Mouse (Mus musculus) liver, embryonic 12.5 days (tissue): Measurements from ENCODE around the gene Ube2t. TPM values are rescaled to one million over a fixed set of nuclear protein-coding genes. Genes with fewer than 3 reads are reported as not detected.

Experiments used
- ATAC-seq: fragments of 200-750 bp; cut with Nextera tagmentation; 2 replicates; pipeline ENCODE4 v1.8.0; 2017; ENCODE audit warnings: moderate number of reproducible peaks, mild to moderate bottlenecking, moderate library complexity
- H3K27ac ChIP-seq: fragments of 300-500 bp; sonication (generic); 2 replicates; pipeline ENCODE4 v1.5.1; 2016; ENCODE audit warnings: mild to moderate bottlenecking
- H3K27me3 ChIP-seq: fragments of 300-500 bp; sonication (generic); replicated peaks from 2 replicates; pipeline ENCODE4 v1.6.1; 2016; ENCODE audit warnings: mild to moderate bottlenecking, moderate library complexity
- H3K36me3 ChIP-seq: fragments of 300-500 bp; sonication (generic); 2 replicates; pipeline ENCODE4 v1.6.1; 2016; ENCODE audit warnings: mild to moderate bottlenecking, moderate library complexity
- H3K4me1 ChIP-seq: fragments of 300-500 bp; sonication (generic); 2 replicates; pipeline ENCODE4 v1.6.1; 2016
- H3K4me2 ChIP-seq: fragments of 300-500 bp; sonication (generic); 2 replicates; pipeline ENCODE4 v1.6.1; 2016; ENCODE audit warnings: mild to moderate bottlenecking, moderate library complexity
- H3K4me3 ChIP-seq: fragments of 300-500 bp; sonication (generic); 2 replicates; pipeline ENCODE4 v1.5.1; 2016; ENCODE audit warnings: mild to moderate bottlenecking, moderate library complexity
- H3K9ac ChIP-seq: fragments of 300-500 bp; sonication (generic); 2 replicates; pipeline ENCODE4 v1.6.1; 2016; ENCODE audit warnings: mild to moderate bottlenecking, moderate library complexity
- H3K9me3 ChIP-seq: fragments of 300-500 bp; sonication (generic); replicated peaks from 2 replicates; pipeline ENCODE4 v1.6.1; 2016; ENCODE audit warnings: mild to moderate bottlenecking, moderate library complexity
- WGBS: fragments of 180-500 bp; shearing (Covaris S2); methylation state at CpG from one replicate; pipeline ENCODE4 v1.1.7; 2016; ENCODE audit not compliant: insufficient replicate concordance; 5-methylcytosine and 5-hydroxymethylcytosine counted together
- polyA plus RNA-seq: library from polyadenylated mRNA; unstranded; fragments of >200 nt; fragmentation: Nextera tagmentation; extraction: Ambion mirVana; gene quantifications from 2 replicates; pipeline ENCODE4 v1.2.1, GENCODE M21; 2016

Ube2t gene
- 42.6 and 43.9 TPM in 2 replicates for polyA plus RNA-seq

DNA sequence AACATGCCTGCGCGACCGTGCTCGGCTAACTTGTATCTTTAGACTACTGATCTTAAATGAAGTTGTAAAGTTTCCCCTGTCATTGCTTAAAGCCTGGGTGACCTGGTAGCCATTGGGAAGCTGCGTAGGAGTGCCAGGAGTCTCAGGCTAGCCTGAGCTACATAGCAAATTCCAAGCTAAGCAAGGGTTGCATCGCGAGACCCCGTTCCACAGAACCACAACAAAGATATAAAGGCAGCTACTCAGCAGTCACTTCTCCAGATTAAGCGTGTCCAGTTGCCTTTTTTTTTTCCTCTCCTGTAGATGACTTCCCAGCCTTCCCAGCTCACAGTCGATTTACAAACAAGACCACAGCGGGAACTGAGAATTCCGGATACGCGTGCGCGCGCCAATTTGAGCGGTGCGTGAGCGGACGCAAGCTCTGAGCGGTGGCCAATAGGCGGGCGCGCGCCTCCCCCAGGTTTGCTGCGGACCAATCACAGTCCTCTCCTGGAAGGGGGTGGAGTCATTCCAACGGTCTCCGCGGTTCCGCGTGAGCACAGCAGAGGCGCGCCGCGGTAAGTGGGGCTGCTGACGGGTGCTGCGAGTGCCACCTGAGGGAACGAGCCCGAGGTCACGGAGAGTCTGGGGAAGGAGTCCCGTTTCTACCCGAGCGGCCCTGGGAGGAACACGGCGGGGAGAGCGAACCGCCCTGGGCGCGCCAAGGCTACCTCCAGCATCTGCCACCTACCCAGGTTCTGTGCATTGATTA, at the start of gene Ube2t:
TSS of gene Ube2t (plus strand) at position 513 of the 751 bp plus-strand sequence.
- Histone ChIP-seq H3K4me2 (peak within 1 kb of the TSS; percentile 87), H3K4me1 (peaks cover 24% of the 10 kb centered on the region), H3K27ac (peak within 1 kb of the TSS; percentile 82), H3K4me3 (peak within 1 kb of the TSS; percentile 79), H3K9me3 (no peaks in the 10 kb centered on the region), H3K27me3 (no peaks in the 10 kb centered on the region), H3K36me3 (peaks cover 23% of the 10 kb centered on the region), H3K9ac (peak within 1 kb of the TSS; percentile 83)
- 3% methylated on average over 50 of the region's 50 CpGs for WGBS
- ATAC-seq = peak; percentile 99

DNA sequence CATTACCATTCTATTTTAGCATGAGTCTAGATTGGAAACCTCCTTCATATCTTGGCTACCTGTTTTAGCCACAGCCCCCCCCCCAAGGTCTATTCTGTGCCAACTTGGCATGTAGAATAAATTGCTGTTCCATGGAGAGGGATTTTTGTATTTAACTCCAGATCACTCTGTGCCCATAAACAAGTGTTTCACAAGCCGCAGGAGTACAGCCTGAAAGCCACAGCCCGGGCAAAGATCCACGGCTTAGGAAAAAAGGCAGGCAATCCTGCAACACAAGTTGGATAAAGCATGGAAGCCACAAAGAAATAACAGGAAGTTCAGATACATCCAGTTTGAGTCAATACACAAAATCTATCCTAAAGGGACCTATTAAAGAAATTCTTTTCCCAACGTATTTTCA, 48.8 kb upstream of the Ube2t start:
- Histone ChIP-seq H3K27ac (no peak overlapping the region), H3K9ac (no peak overlapping the region), H3K9me3 (no peaks in the 10 kb centered on the region), H3K4me3 (no peak overlapping the region), H3K36me3 (no peaks in the 10 kb centered on the region), H3K4me1 (no peaks in the 10 kb centered on the region), H3K4me2 (no peak overlapping the region), H3K27me3 (no peaks in the 10 kb centered on the region)
- ATAC-seq = no peak
- 87% methylated on average over 4 of the region's 4 CpGs for WGBS

DNA sequence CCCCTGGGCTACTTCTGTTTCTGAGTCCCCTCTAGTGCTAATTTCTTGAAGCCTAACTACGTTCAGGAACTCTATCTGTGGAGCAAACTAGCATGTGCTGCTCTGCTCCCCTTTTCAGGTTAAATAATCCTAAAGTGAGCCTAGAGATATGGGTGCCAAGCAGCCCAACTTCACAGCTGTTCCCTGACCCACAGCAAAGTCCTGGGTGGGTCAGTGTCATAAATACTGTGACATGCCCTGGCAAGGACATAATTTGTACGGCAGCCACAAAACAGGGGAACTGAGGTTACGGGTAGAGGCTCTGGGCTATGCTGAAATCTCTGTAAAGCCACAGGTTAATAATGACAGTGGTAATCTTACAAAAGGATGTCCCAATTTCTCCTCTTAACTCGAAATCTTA, 46.9 kb upstream of the Ube2t start:
- Histone ChIP-seq H3K4me2 (no peak overlapping the region), H3K4me3 (no peak overlapping the region), H3K27ac (no peak overlapping the region), H3K27me3 (no peaks in the 10 kb centered on the region), H3K4me1 (no peaks in the 10 kb centered on the region), H3K9ac (no peak overlapping the region), H3K9me3 (no peaks in the 10 kb centered on the region), H3K36me3 (no peaks in the 10 kb centered on the region)
- 72% methylated on average over 4 of the region's 4 CpGs for WGBS
- ATAC-seq = no peak

DNA sequence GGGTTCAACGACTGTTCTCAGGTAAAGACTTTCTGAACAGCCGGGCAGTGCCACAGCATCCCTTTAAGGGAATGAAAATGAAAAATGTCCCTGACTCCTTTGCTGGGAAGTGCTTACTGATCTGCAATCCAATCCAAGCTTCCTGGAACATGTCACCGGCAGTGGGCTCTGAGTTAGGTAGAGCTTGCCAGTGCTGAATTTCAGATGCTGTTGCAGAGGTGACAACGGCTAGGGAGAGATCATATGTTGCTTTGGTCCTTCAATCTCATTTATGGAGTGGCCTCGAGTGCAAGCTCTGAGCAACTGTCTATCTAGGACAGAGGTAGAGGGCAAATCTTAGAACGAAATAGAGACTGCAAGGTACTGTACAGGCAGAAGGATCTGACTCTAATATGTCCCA, 43.4 kb upstream of the Ube2t start:
- WGBS = 71% methylated on average over 6 of the region's 6 CpGs
- Histone ChIP-seq H3K27me3 (no peaks in the 10 kb centered on the region), H3K9ac (no peak overlapping the region), H3K9me3 (no peaks in the 10 kb centered on the region), H3K4me3 (no peak overlapping the region), H3K36me3 (no peaks in the 10 kb centered on the region), H3K4me2 (no peak overlapping the region), H3K4me1 (peaks cover 9% of the 10 kb centered on the region), H3K27ac (no peak overlapping the region)
- ATAC-seq = no peak

DNA sequence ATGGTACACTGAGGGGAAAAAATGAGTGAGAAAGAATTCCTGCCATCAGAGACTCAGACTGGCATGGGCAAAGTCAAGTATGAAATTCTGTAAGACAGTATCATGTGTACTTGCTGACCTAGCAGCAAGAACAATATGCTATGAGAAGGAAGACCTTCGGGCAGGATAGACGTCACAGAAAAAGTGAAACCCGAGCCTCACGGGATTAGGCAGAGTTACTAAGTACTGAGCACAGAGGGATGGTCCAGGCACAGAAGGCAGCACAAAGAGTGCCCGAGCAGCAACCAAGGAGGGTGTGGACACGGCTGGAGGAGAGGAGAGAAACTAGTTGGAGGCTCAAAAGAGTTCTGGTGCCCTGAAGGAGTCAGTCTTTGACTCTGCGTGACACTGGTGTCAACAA, 29.9 kb upstream of the Ube2t start:
- no peak for ATAC-seq
- Histone ChIP-seq H3K27me3 (no peaks in the 10 kb centered on the region), H3K36me3 (no peaks in the 10 kb centered on the region), H3K27ac (no peak overlapping the region), H3K9me3 (no peaks in the 10 kb centered on the region), H3K4me3 (no peak overlapping the region), H3K4me2 (no peak overlapping the region), H3K9ac (no peak overlapping the region), H3K4me1 (no peaks in the 10 kb centered on the region)
- WGBS = 65% methylated on average over 7 of the region's 7 CpGs

DNA sequence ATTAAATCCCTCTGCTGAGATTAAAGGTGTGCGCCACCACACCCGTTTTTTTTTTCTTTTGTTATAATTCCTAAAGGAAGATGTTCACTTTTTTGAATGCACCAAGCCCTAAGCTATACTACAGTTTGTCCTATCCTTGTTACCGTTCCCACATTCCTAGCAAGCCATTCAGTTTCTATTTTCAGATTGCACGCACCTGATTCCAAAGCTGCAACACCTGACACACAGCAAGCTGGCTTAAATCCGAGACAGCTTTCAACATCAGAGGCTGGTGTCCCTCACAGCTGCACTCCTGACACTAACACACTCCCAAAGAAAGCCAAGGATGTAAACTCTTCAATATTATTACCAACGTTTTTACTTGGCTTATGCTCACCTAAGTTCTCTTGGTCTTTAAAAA, 26.0 kb upstream of the Ube2t start:
- Histone ChIP-seq H3K36me3 (no peaks in the 10 kb centered on the region), H3K9ac (no peak overlapping the region), H3K4me3 (no peak overlapping the region), H3K9me3 (no peaks in the 10 kb centered on the region), H3K27ac (no peak overlapping the region), H3K4me2 (no peak overlapping the region), H3K27me3 (no peaks in the 10 kb centered on the region), H3K4me1 (peaks cover 19% of the 10 kb centered on the region)
- no peak for ATAC-seq
- 78% methylated on average over 6 of the region's 6 CpGs for WGBS

DNA sequence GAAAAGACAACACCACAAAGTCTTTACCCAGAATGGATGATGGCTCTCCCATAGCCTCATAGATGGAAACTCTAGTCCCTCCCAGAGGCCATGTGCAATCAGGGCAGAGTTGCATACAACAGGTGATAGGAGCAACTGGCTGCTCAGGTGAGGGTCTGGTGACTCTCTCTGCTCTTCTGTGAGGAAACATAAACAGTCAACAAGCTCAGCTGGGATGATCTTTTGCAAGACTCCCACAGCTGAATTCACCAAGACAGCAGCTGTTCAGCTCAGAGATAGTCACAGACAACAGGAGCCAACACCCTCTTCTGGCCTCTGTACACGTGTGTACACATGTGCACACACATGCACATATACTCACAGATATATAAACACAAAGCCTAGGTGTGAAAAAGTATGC, 24.1 kb upstream of the Ube2t start:
- Histone ChIP-seq H3K4me1 (peaks cover 19% of the 10 kb centered on the region), H3K27me3 (no peaks in the 10 kb centered on the region), H3K4me2 (no peak overlapping the region), H3K4me3 (no peak overlapping the region), H3K36me3 (no peaks in the 10 kb centered on the region), H3K9ac (no peak overlapping the region), H3K27ac (no peak overlapping the region), H3K9me3 (no peaks in the 10 kb centered on the region)
- WGBS = 71% methylated on average over 1 of the region's 1 CpGs
- no peak for ATAC-seq

DNA sequence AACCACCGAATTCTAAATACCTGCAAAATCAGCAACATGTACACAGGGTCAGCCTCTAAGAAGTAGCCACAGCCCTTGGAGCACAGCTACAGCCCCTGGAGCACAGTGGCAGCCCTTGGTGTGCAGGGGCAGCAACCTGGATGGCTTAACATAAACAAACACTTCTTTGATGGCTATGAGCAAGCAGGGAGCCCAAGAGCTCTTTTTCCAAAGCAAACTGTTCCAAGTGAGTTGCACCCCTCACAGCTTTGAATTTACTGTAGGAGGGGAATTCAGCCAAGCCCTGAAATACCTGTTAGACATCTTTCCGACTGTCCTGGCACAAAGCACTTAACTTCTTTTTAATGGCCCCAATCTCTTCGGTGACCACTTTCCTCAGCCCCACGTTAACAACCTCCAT, 21.5 kb upstream of the Ube2t start:
- no peak for ATAC-seq

DNA sequence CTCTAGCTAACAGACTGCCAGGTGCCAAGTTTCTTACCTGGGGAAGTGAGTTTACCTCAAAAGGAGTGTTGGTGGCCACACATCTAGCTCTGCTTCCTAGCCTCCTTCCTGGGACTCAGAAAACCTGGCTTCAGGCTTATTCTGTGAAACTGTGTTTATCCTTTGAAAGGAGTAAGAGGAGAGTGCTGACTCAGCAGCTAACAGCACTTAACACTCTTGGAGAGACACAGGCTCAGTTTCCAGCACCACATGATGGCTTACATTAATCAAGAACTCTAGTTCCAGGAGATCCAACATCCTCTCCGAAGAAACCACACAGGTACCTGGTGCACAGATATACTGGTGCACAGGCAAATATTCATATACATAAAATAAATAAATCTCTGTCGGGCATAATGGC, 19.5 kb upstream of the Ube2t start:
- no peak for ATAC-seq
- Histone ChIP-seq H3K4me2 (no peak overlapping the region), H3K9me3 (no peaks in the 10 kb centered on the region), H3K27me3 (no peaks in the 10 kb centered on the region), H3K4me3 (no peak overlapping the region), H3K4me1 (peaks cover 27% of the 10 kb centered on the region), H3K9ac (no peak overlapping the region), H3K36me3 (peaks cover 4% of the 10 kb centered on the region), H3K27ac (no peak overlapping the region)
- 82% methylated on average over 2 of the region's 2 CpGs for WGBS

More for the DNA sequence above, 21.5 kb upstream of the Ube2t start:
- Histone ChIP-seq H3K4me2 (no peak overlapping the region), H3K9me3 (no peaks in the 10 kb centered on the region), H3K4me3 (no peak overlapping the region), H3K27me3 (no peaks in the 10 kb centered on the region), H3K36me3 (no peaks in the 10 kb centered on the region), H3K9ac (no peak overlapping the region), H3K4me1 (peaks cover 19% of the 10 kb centered on the region), H3K27ac (no peak overlapping the region)
- WGBS = 62% methylated on average over 4 of the region's 4 CpGs

DNA sequence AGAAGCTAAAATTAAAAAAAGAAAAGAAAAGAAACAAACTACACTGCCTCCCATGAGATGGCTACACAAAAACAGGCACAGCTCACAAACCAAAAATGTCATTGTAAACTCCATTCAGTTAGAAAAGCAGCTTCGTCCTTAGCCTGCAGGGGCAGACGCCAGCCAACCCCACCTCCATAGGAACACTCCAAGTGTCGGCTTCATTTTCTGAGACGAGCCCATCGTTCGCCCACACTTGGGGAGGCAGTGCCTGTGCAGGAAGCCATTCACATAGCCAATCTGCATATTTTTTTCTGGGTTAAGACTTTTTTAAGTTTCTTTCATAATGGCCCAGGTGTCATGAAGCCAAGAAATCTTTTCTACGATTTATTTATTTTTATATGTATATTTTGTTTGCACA, 14.8 kb upstream of the Ube2t start:
- no peaks in the 10 kb centered on the region for H3K9me3 ChIP-seq
- peaks cover 8% of the 10 kb centered on the region for H3K4me1 ChIP-seq
- H3K4me2 ChIP-seq = no peak overlapping the region
- no peak overlapping the region for H3K4me3 ChIP-seq
- WGBS = 83% methylated on average over 7 of the region's 7 CpGs
- H3K27ac ChIP-seq = no peak overlapping the region
- H3K36me3 ChIP-seq = peaks cover 8% of the 10 kb centered on the region
- ATAC-seq = no peak
- H3K9ac ChIP-seq = no peak overlapping the region
- no peaks in the 10 kb centered on the region for H3K27me3 ChIP-seq

DNA sequence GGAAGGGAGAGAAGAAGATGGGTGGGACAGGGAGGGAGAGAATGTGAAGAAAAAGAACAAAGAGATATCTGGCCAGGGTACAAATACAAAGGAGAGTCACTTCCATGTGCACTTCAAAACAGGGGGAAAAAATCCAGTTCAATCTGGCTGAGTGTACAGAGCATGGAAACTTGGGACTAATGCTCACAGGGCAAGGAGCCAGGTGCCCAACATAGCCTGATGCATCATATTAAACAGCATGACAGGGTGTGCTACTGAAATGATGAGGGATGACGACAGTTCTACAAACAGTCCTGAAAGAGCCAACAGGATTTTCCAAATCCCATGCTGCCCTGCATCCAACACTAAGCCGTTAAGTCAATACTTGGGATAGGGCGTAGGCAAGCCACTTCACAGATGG, 12.4 kb upstream of the Ube2t start:
- Histone ChIP-seq H3K4me1 (peaks cover 27% of the 10 kb centered on the region), H3K27ac (no peak overlapping the region), H3K9ac (no peak overlapping the region), H3K27me3 (no peaks in the 10 kb centered on the region), H3K9me3 (no peaks in the 10 kb centered on the region), H3K4me3 (no peak overlapping the region), H3K36me3 (peaks cover 8% of the 10 kb centered on the region), H3K4me2 (no peak overlapping the region)
- 85% methylated on average over 3 of the region's 3 CpGs for WGBS
- ATAC-seq = no peak

DNA sequence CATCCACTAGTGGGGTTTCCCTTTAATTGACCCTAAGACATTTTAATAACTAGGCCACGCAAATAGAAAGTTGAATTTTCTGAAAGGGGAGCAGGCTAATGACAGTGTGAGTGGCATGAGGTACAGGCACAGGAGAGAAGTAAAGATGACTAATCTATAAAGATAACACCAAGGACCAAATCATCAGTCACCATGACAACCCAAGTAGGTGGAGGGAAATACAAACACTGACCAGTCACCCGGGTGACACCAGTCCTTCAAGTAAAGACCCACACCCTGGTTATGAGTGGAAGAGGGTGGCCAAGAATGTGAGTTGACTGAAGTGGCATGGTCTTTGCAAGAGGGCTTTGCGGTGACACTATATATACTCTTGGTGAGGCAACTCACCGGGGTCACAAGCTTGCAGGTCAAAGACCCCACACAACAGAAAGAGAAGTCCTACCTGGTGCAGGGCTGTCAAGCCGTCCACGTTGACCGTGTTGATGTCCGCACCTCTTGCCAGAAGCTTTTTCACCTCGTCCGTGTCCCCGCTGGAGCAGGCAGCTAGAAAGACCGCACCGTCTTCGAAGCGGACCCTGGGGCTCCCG, 7.2 kb upstream of the Ube2t start:
- H3K9me3 ChIP-seq = no peaks in the 10 kb centered on the region
- peak overlapping the region; percentile 89 for H3K4me2 ChIP-seq
- H3K4me1 ChIP-seq = peaks cover 28% of the 10 kb centered on the region
- H3K9ac ChIP-seq = peak overlapping the region; percentile 90
- peak overlapping the region; percentile 81 for H3K27ac ChIP-seq
- ATAC-seq = peak; percentile 6; the same call in 1 of the 2 replicates
- no peaks in the 10 kb centered on the region for H3K27me3 ChIP-seq
- no peaks in the 10 kb centered on the region for H3K36me3 ChIP-seq
- peak overlapping the region; percentile 94 for H3K4me3 ChIP-seq
- WGBS = 3% methylated on average over 16 of the region's 16 CpGs
